Mouse (Mus musculus): ENCODE measurements around the gene Timm13.

DNA sequence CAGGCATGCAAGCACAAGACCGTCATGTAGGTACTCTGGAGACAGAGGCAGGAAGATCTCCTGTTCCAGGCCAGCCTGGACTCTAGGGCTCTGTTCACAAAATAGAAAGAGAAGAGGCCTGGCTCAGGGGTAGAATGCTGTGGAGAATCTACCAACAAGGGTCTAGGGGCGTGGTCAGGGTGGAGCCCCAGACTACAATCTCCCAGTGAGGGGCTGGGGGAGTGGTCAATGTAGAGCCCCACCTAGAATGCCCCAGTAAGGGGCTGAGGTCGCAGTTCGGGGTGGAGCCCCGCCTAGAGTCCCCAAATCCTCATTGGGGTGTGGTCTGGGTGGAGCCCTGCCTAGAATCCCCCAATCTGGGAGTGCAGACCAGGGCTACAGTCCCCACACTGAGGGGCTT lies 49.5 kb upstream of the Timm13 start:
- TF ChIP-seq POLR2A (IDR thresholded peaks at IDR 0.05; ENCODE audit: low read depth, low read length) (no peak), CTCF (conservative IDR thresholded peaks at IDR 0.05; ENCODE audit: insufficient read depth, insufficient read length, low read depth, low read length) (no peak)

Measured in kidney, adult 2 months (tissue).